Mouse (Mus musculus) ES-Bruce4 (cell line): Measurements from ENCODE around the gene Schip1.

Source experiments
- CTCF ChIP-seq: IDR thresholded peaks from one replicate; pipeline ENCODE4 v1.8.1; 2011; ENCODE audit warnings: low read depth, low read length
- POLR2A ChIP-seq: IDR thresholded peaks from one replicate; pipeline ENCODE4 v1.8.1; 2011; ENCODE audit warnings: low read length; ENCODE audit not compliant: insufficient read depth

GRCm38 (mm10) chr3:68412262-68412661 is 347.7 kb downstream of the Schip1 start:
- TF ChIP-seq CTCF (no peak), POLR2A (no peak)
